Comparison of ENCODE assay signal across 7 mouse cellular contexts in the genomic region with DNA sequence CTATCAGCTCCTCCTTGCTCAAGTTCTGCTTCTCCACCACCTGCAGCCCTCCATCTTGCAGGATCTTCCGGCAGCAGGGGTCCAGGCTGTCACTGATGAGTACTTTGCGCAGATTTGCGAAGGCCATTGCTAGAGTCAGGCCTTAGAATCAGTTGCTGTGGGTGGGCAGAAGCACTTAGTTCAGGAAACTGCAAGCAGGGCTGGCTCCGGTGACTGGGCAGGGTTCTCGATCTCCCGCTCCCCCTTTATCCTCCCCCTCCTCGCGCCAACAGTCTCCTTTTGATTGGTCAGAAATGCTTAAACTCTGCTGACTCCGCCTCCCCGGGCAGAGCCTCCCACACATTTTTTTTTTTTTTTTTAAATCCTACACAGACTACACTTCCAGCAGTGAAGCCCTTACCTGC. TPM values are rescaled to one million over a fixed set of nuclear protein-coding genes. Genes with fewer than 3 reads are reported as not detected.
DNase-seq lines count a peak whose midpoint lies in the region; ATAC-seq lines count a peak whose summit lies in the region.
"Not testable (repeated sequence)": the region's sequence is repeated elsewhere in the genome, so short reads cannot be mapped to it uniquely, and the experiment has no call there.

Phgdh (minus strand) TSS at position 285 of the 404 bp plus-strand sequence.

- not testable (repeated sequence) for H3K9me3 ChIP-seq in embryonic facial prominence, embryonic 10.5 days; intestine, embryonic 16.5 days (ENCODE audit: control insufficient read depth, low read length)

- DNase-seq in adrenal gland, postnatal 10 days: peak; percentile 77
- peak; percentile 90 for DNase-seq in embryonic facial prominence, embryonic 10.5 days (ENCODE audit: low spot score)
- DNase-seq in heart, adult 11 months: peak; percentile 95
- DNase-seq in left cerebral cortex, postnatal 36 days (ENCODE audit: low spot score in 2 of 2): peak in 1 of 2 experiments; percentile 33
- peak; percentile 56 for DNase-seq in skeletal muscle tissue, adult 2 months (ENCODE audit: low read depth, low spot score)

- H3K9ac ChIP-seq in intestine, embryonic 16.5 days (ENCODE audit: low read depth, low read length): peak within 1 kb of the TSS; percentile 71

- intact Hi-C loops in left cerebral cortex, postnatal 36 days (cut with DNase I): not testable (repeated sequence)

- not testable (repeated sequence) for H3K27me3 ChIP-seq in embryonic facial prominence, embryonic 10.5 days (replicated peaks; ENCODE audit: low read depth, poor library complexity, severe bottlenecking); intestine, embryonic 16.5 days (replicated peaks; ENCODE audit: control insufficient read depth, insufficient read depth, low read length)

- peak within 1 kb of the TSS; percentile 91 for H3K27ac ChIP-seq in embryonic facial prominence, embryonic 10.5 days (replicated peaks)
- H3K27ac ChIP-seq in intestine, embryonic 16.5 days (ENCODE audit: low read length): peak within 1 kb of the TSS; percentile 87

- H3K4me1 ChIP-seq in embryonic facial prominence, embryonic 10.5 days: peaks cover 41% of the 10 kb centered on the region
- H3K4me1 ChIP-seq in intestine, embryonic 16.5 days (ENCODE audit: control insufficient read depth, insufficient read depth, low read length): peaks cover 33% of the 10 kb centered on the region

- H3K36me3 ChIP-seq in embryonic facial prominence, embryonic 10.5 days (replicated peaks); intestine, embryonic 16.5 days (ENCODE audit: control insufficient read depth, insufficient read depth, low read length): not testable (repeated sequence)

- peak within 1 kb of the TSS; percentile 76 for H3K4me3 ChIP-seq in embryonic facial prominence, embryonic 10.5 days
- peak within 1 kb of the TSS; percentile 75 for H3K4me3 ChIP-seq in intestine, embryonic 16.5 days (ENCODE audit: low read length)

- peak within 1 kb of the TSS; percentile 75 for H3K4me2 ChIP-seq in intestine, embryonic 16.5 days (ENCODE audit: low read depth, low read length)

- ATAC-seq in intestine, embryonic 16.5 days: peak; percentile 78
- ATAC-seq in megakaryocyte-erythroid progenitor cell, adult 5-6 weeks (replicated peaks; ENCODE audit: low FRiP score, low TSS enrichment, poor library complexity, severe bottlenecking): peak; percentile 79

- 0% methylated on average over 10 of the region's 10 CpGs for WGBS in embryonic facial prominence, embryonic 10.5 days
- WGBS in intestine, embryonic 16.5 days: 2% methylated on average over 9 of the region's 10 CpGs

RNA-seq across cellular contexts. Expression of gene Phgdh, which starts in this region (rescaled TPM):
- total RNA-seq in adrenal gland, postnatal 10 days (2021): 10 to 100 TPM; 32.4 to 33.0 TPM
- polyA plus RNA-seq in embryonic facial prominence, embryonic 10.5 days (2016; fragmentation: Nextera tagmentation; extraction: Ambion mirVana): 373 and 379 TPM in 2 replicates
- polyA plus RNA-seq in intestine, embryonic 16.5 days (2015; fragmentation: Nextera tagmentation; extraction: Ambion mirVana): 321 and 332 TPM in 2 replicates
- 10 to 100 TPM; 51.1 to 62.0 TPM for total RNA-seq in left cerebral cortex, postnatal 36 days (2021)
- 83.5 and 118 TPM in 2 replicates for total RNA-seq in megakaryocyte-erythroid progenitor cell, adult 5-6 weeks (2014; fragmentation: Nextera tagmentation)
- 222 and 272 TPM in 2 replicates for total RNA-seq in megakaryocyte-erythroid progenitor cell, adult 5-6 weeks (2017)
